Mouse (Mus musculus) urinary bladder, postnatal 25 days (tissue): Measurements from ENCODE around the gene Krt80.

Experiments used
- DNase-seq: peaks from one replicate; pipeline ENCODE4 v3.0.0; 2022; ENCODE audit warnings: low spot score

Gene Krt80

GRCm38 (mm10) chr15:101370101-101370911, at the start of gene Krt80:
Krt80 (minus strand) TSS chr15:101370162.
- peak; percentile 83 for DNase-seq

DNA sequence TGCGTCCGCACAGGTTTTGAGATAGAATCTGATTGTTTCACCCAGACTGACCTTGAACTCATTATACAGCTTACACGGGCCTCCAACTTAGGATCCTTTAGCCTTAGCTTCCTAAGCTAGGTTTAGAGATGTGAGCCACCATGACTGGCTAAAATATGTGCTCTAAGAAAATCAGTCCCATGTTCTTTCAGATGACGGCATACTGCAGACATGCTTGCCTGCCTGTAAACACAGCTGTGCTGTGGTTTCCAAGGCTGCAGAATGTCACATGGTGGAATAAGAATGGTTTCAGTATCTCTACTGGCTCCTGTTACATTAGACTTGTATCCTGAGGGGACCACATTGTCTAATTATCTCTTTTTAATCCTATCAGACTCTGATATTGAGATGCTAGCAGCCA, 49.0 kb upstream of the Krt80 start:
- DNase-seq, result no peak

- DNase-seq, result no peak
These were observed 45.0 kb upstream of the Krt80 start for GRCm38 (mm10) chr15:101414807-101415565.

- no peak for DNase-seq
These were observed 44.1 kb upstream of the Krt80 start for GRCm38 (mm10) chr15:101413916-101414635.

GRCm38 (mm10) chr15:101412188-101412587, 42.2 kb upstream of the Krt80 start:
- DNase-seq, result peak; percentile 68

- no peak for DNase-seq
These were observed 40.8 kb upstream of the Krt80 start, which contains the start of gene Krt7 for GRCm38 (mm10) chr15:101410775-101411174. Krt7 (plus strand) TSS chr15:101411043.

- no peak for DNase-seq
These were observed 28.3 kb upstream of the Krt80 start for GRCm38 (mm10) chr15:101398269-101398668.

GRCm38 (mm10) chr15:101397683-101398082, 27.7 kb upstream of the Krt80 start:
- DNase-seq, result no peak

- DNase-seq, result no peak
These were observed 27.0 kb upstream of the Krt80 start for GRCm38 (mm10) chr15:101396921-101397320.

DNA sequence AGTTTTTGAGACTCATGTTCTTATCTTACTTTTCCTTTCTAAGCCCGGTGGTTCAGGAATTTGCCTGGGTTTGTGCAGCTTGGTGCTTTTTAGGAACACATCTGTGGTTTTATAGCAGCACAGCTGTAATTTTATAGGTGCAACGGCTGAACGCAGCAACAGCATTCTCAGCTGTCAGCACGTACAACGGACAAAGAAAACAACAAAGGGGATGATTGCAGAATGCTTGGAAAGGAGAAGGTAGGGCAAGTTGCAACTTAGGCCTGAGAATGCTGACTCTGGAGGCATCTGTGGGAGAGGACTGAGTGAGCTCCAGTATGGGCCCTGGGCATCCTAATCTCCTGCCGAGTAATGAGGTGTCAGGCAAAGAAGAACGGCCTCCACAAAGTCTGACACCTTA, 26.5 kb upstream of the Krt80 start:
- no peak for DNase-seq

DNA sequence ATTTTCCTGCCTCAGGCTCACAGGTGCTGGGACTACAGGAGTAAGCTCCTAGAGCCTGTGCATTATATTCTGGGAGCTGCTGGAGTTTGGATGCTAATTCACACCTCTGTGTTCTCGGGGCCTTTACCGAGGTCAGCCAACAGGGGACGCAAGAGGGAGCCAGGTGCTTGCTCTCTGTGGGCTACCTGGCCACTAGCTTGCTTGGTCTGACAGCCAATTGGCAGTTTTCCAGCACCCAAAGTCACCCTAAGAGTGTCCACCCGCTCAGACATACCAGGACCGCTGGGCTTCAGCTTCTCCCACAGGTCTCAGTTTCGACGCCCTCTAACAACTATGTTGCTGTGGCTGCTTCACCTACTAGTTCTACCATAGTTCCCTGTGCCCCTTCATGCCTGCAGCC, 24.9 kb upstream of the Krt80 start:
- DNase-seq, result no peak

GRCm38 (mm10) chr15:101392251-101392650, 22.3 kb upstream of the Krt80 start:
- DNase-seq, result no peak

DNA sequence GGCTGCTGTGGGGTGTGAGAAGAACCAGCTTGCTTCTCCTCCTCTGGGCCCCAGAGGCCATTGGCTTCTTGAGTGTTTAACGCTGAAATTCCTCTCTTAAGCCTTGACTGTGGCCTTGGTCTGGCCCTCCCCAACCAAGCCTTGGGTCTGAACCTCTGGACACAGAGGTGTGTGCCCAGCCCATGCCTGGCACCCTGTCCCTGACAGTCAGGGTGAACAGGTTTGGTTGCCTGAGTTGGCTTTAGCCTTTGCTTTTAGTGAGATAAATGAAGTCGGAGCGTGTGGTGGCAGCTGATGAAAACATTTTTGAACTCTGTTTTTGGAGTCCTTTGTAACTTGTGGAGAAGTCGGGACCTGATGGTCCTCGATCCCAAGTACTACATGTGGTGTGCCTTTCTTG, 20.2 kb upstream of the Krt80 start:
- peak; percentile 56 for DNase-seq

DNA sequence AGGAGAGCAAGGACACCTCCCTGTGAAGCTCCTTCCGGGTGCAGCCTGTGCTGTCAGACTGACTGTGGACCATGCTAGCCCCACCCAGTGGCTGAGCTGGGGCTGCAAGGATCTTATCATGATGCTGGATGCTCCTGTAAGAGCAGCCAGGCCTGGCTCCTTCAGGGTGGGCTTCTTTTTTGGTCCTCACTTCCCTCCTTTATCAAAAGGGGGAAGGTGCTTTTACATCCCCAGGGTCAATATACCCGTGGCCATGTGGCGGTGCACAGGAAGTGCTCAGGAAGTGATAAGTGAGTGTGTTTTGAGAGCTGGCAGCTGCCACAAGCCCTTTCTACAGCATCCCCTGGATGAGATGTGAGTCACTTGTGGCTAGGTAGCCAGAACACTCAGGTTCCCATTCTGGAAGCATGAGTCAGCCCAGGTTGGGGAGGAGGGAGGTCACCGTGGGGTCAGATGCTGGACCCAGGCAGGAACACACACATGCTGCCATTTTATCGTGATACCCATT, 18.1 kb upstream of the Krt80 start:
- no peak for DNase-seq

DNA sequence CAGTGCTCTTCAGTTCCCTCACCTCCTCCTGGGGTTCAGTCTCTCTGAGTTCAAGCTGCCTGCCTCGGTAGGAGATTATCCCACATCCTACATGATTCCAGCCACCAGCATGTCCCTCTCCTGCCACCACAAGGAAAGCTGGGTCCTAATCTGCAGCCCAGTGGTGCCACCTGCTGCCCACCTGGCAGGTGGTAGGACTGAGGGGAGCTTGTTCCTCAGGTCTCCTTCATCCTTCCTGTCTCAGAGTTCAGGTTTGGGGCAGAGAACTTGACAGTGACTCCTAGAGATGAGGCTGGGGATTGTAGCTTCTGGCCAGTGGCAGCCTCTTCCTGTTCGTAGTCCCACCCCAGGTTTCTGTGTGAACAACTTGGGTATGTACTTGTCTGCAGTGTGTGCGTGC, 17.2 kb upstream of the Krt80 start:
- DNase-seq, result peak; percentile 52

GRCm38 (mm10) chr15:101385064-101385463, 15.1 kb upstream of the Krt80 start:
- DNase-seq, result no peak

DNA sequence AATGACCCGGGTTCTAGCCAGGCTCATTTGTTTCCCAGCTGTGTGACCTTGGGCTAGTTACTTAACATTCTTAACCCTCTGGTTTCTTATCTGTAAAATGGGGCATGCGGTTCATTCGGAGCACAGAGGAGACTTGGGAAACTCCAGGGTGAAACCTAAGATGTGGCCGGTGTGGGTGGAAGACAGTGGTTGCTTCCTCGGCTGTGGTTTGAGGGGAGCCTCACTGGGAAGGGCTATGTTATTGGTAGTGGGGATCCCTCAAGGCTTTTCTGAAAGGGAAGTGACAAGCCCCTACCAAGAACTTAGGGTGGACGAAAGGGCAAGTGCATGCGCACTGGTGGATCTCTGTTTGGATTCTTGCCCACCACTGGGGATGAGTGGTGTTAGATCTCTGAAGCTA, 14.6 kb upstream of the Krt80 start:
- no peak for DNase-seq

GRCm38 (mm10) chr15:101382811-101383210, 12.8 kb upstream of the Krt80 start:
- no peak for DNase-seq

GRCm38 (mm10) chr15:101381758-101382157, 11.8 kb upstream of the Krt80 start:
- DNase-seq, result no peak

DNA sequence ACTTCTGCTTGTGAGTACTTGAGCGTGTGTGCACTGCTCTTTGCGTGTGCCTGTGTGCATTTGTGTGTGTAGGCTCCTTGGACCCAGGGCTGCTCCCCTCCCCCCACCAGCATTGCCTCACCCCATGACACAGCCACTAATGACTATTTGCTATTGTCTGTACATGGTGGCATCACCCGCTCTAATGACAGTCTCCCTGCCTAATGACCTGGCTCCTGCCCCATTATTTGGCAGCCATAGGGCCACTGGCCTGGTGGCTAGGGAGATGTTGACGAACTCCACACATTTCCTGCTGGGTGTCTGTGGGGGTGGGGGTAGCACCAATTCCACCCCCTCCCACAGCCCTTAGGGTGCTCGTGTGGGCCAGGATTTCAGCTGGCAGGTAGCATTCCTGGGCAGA, 8.7 kb upstream of the Krt80 start:
- DNase-seq, result no peak

- no peak for DNase-seq
These were observed 6.8 kb upstream of the Krt80 start for GRCm38 (mm10) chr15:101376776-101377061.

- DNase-seq, result no peak
These were observed 6.2 kb upstream of the Krt80 start for GRCm38 (mm10) chr15:101375956-101376775.
